Mouse (Mus musculus) left cerebral cortex, adult 2 months (tissue): ENCODE measurements around the gene Dtx1. TPM values are rescaled to one million over a fixed set of nuclear protein-coding genes. Genes with fewer than 3 reads are reported as not detected.

ENCODE experiments used
- DNase-seq, 2 experiments: peaks; one replicate each; pipeline ENCODE4 v3.0.0; 2021 to 2022; ENCODE audit warnings: low spot score in 2 of 2, mixed read lengths in 1 of 2; ENCODE audit errors: extremely low spot score in 1 of 2
- H3K27ac ChIP-seq: fragments of 200-600 bp; 2 replicates; pipeline ENCODE4 v1.8.1; 2022
- H3K4me3 ChIP-seq: fragments of 200-600 bp; 2 replicates; pipeline ENCODE4 v1.8.1; 2022
- CTCF ChIP-seq: fragments of 200-600 bp; IDR thresholded peaks from 2 replicates; pipeline ENCODE4 v1.8.1; 2022; ENCODE audit warnings: antibody characterized with exemption, mild to moderate bottlenecking, moderate library complexity
- intact Hi-C: fragments of 180-260 bp; cut with DNase I; formaldehyde crosslinking; loops from one replicate; pipeline ENCODE4 v1.15.1; 2025
- long read RNA-seq, 2 experiments: library from polyadenylated mRNA; stranded (forward); transcript quantifications; one replicate each; pipeline ENCODE4 v2.0.0; 2021; ENCODE audit warnings: borderline mapping rate in 2 of 2
- total RNA-seq, 2 experiments: library from RNA; stranded (reverse); gene quantifications; 2 replicates each; pipeline ENCODE4 v1.2.3; 2021

The Dtx1 gene
- 10 to 100 TPM; 74.5 to 76.9 TPM for total RNA-seq
- long read RNA-seq, experiment 1, full-length matches to known transcripts: 70 of 111 reads
- long read RNA-seq, experiment 1, partial matches to known transcripts: 17 of 111 reads
- long read RNA-seq, experiment 1, other reads (novel, unspliced or antisense): 24 of 111 reads
- long read RNA-seq, experiment 2, full-length matches to known transcripts: 70 of 110 reads
- long read RNA-seq, experiment 2, partial matches to known transcripts: 20 of 110 reads
- long read RNA-seq, experiment 2, other reads (novel, unspliced or antisense): 20 of 110 reads

GRCm38 (mm10) chr5:120711827-120712226, at the start of gene Dtx1:
Gene Dtx1 (minus strand): TSS chr5:120711927.
- TF ChIP-seq CTCF: no peak
- intact Hi-C loops: no loop called here
- peak within 1 kb of the TSS; percentile 92 for H3K27ac ChIP-seq
- H3K4me3 ChIP-seq: peak within 1 kb of the TSS; percentile 91
- no peak for DNase-seq

GRCm38 (mm10) chr5:120754215-120754614, 42.5 kb upstream of the Dtx1 start:
- Histone ChIP-seq H3K27ac (no peak overlapping the region), H3K4me3 (no peak overlapping the region)
- intact Hi-C loops: no loop called here
- DNase-seq: no peak
- no peak for TF ChIP-seq CTCF

GRCm38 (mm10) chr5:120752786-120753185, 41.1 kb upstream of the Dtx1 start:
- DNase-seq: no peak

GRCm38 (mm10) chr5:120751206-120751605, 39.5 kb upstream of the Dtx1 start:
- DNase-seq: no peak
- Histone ChIP-seq H3K4me3 (no peak overlapping the region), H3K27ac (no peak overlapping the region)
- TF ChIP-seq CTCF: no peak
- intact Hi-C loops: no loop called here

More at GRCm38 (mm10) chr5:120752786-120753185, 41.1 kb upstream of the Dtx1 start:
- intact Hi-C loops: no loop called here
- no peak overlapping the region for H3K4me3 ChIP-seq
- no peak for TF ChIP-seq CTCF
- no peak overlapping the region for H3K27ac ChIP-seq

GRCm38 (mm10) chr5:120749688-120750087, 38.0 kb upstream of the Dtx1 start, which contains the start of gene Oas2:
Gene Oas2 (minus strand): TSS chr5:120749853.
- TF ChIP-seq CTCF: no peak
- DNase-seq: no peak
- no peak within 1 kb of the TSS for H3K27ac ChIP-seq
- no peak within 1 kb of the TSS for H3K4me3 ChIP-seq
- intact Hi-C loops: loop anchor here (5.0 to 10.0 kb wide), 2 partner anchors 72 to 245 kb away; partner anchors contain the start of gene Plbd2

GRCm38 (mm10) chr5:120746451-120746850, 34.7 kb upstream of the Dtx1 start:
- Histone ChIP-seq H3K27ac (no peak overlapping the region), H3K4me3 (no peak overlapping the region)
- intact Hi-C loops: loop anchor here (1.0 to 10.0 kb wide), 3 partner anchors 69 to 242 kb away; partner anchors contain the start of gene Plbd2
- peak; percentile 94 for TF ChIP-seq CTCF
- DNase-seq: peak; percentile 44 to 45

GRCm38 (mm10) chr5:120742125-120742524, 30.4 kb upstream of the Dtx1 start:
- intact Hi-C loops: loop anchor here (10.0 kb wide), 1 partner anchor 237 kb away; the partner anchor contains the start of gene Plbd2
- H3K27ac ChIP-seq: no peak overlapping the region
- DNase-seq: peak in 1 of 2 experiments; percentile 22
- H3K4me3 ChIP-seq: no peak overlapping the region
- TF ChIP-seq CTCF: peak; percentile 62

- intact Hi-C loops: no loop called here
Measured at GRCm38 (mm10) chr5:120734380-120734990, 22.8 kb upstream of the Dtx1 start.

GRCm38 (mm10) chr5:120733696-120734095, 22.0 kb upstream of the Dtx1 start:
- no peak overlapping the region for H3K27ac ChIP-seq
- intact Hi-C loops: no loop called here
- TF ChIP-seq CTCF: no peak
- no peak for DNase-seq
- no peak overlapping the region for H3K4me3 ChIP-seq

More at GRCm38 (mm10) chr5:120734380-120734990, 22.8 kb upstream of the Dtx1 start:
- DNase-seq: peak in 1 of 2 experiments; percentile 43
- Histone ChIP-seq H3K4me3 (no peak overlapping the region), H3K27ac (no peak overlapping the region)
- no peak for TF ChIP-seq CTCF

GRCm38 (mm10) chr5:120732740-120733139, 21.0 kb upstream of the Dtx1 start:
- H3K27ac ChIP-seq: no peak overlapping the region
- DNase-seq: no peak
- intact Hi-C loops: no loop called here
- no peak overlapping the region for H3K4me3 ChIP-seq
- no peak for TF ChIP-seq CTCF

- DNase-seq: no peak
- Histone ChIP-seq H3K27ac (no peak overlapping the region), H3K4me3 (no peak overlapping the region)
- no peak for TF ChIP-seq CTCF
- intact Hi-C loops: no loop called here
Measured at GRCm38 (mm10) chr5:120729319-120729718, 17.6 kb upstream of the Dtx1 start.

- TF ChIP-seq CTCF: no peak
- intact Hi-C loops: no loop called here
- H3K27ac ChIP-seq: no peak overlapping the region
- no peak overlapping the region for H3K4me3 ChIP-seq
- DNase-seq: no peak
Measured at GRCm38 (mm10) chr5:120725811-120726455, 14.2 kb upstream of the Dtx1 start.
